Mouse (Mus musculus) intestine, embryonic 15.5 days (tissue): ENCODE results near the gene Slc39a11. TPM values are rescaled to one million over a fixed set of nuclear protein-coding genes. Genes with fewer than 3 reads are reported as not detected.
A peak's percentile ranks its signal among the peaks of the same experiment; 100 is the strongest.

Experiments
- ATAC-seq: fragments of 200-750 bp; cut with Nextera tagmentation; 2 replicates; pipeline ENCODE4 v1.8.0; 2017; ENCODE audit warnings: moderate TSS enrichment, moderate library complexity
- H3K27ac ChIP-seq: fragments of 300-500 bp; sonication (generic); 2 replicates; pipeline ENCODE4 v1.5.1; 2015; ENCODE audit warnings: mild to moderate bottlenecking, inconsistent platforms
- H3K27me3 ChIP-seq: fragments of 300-500 bp; sonication (generic); replicated peaks from 2 replicates; pipeline ENCODE4 v1.6.1; 2015; ENCODE audit warnings: inconsistent platforms
- H3K36me3 ChIP-seq: fragments of 300-500 bp; sonication (generic); 2 replicates; pipeline ENCODE4 v1.6.1; 2015; ENCODE audit warnings: inconsistent platforms
- H3K4me1 ChIP-seq: fragments of 300-500 bp; sonication (generic); replicated peaks from 2 replicates; pipeline ENCODE4 v1.6.1; 2015; ENCODE audit warnings: inconsistent platforms
- H3K4me2 ChIP-seq: fragments of 300-500 bp; sonication (generic); replicated peaks from 2 replicates; pipeline ENCODE4 v1.6.1; 2015; ENCODE audit warnings: mild to moderate bottlenecking, inconsistent platforms
- H3K4me3 ChIP-seq: fragments of 300-500 bp; sonication (generic); replicated peaks from 2 replicates; pipeline ENCODE4 v1.5.1; 2015; ENCODE audit warnings: inconsistent platforms
- H3K9ac ChIP-seq: fragments of 300-500 bp; sonication (generic); 2 replicates; pipeline ENCODE4 v1.6.1; 2015; ENCODE audit warnings: inconsistent platforms
- H3K9me3 ChIP-seq: fragments of 300-500 bp; sonication (generic); 2 replicates; pipeline ENCODE4 v1.6.1; 2016; ENCODE audit warnings: inconsistent platforms
- WGBS: fragments of 180-500 bp; shearing (Covaris S2); methylation state at CpG from one replicate; pipeline ENCODE4 v1.1.7; 2015; 5-methylcytosine and 5-hydroxymethylcytosine counted together
- polyA plus RNA-seq: library from polyadenylated mRNA; unstranded; fragments of >200 nt; fragmentation: Nextera tagmentation; extraction: Ambion mirVana; gene quantifications from 2 replicates; pipeline ENCODE4 v1.2.1, GENCODE M21; 2015

Gene Slc39a11
- polyA plus RNA-seq, 1 experiment from 2014 or later, result 40.8 TPM

GRCm38 (mm10) chr11:113682897-113683626 lies 33.2 kb upstream of the Slc39a11 start:
- peak overlapping the region; percentile 94 for H3K27ac ChIP-seq
- peak overlapping the region; percentile 77 for H3K4me2 ChIP-seq
- peak; percentile 63 for ATAC-seq
- H3K36me3 ChIP-seq, result no peaks in the 10 kb centered on the region
- 0 out of 2 replicates have a peak, but pooled peaks cover 16% of the 10 kb centered on the region for H3K4me1 ChIP-seq
- no peaks in the 10 kb centered on the region for H3K27me3 ChIP-seq
- H3K4me3 ChIP-seq, result peak overlapping the region; percentile 97
- 1% methylated on average over 38 of the region's 38 CpGs for WGBS
- peak overlapping the region; percentile 87 for H3K9ac ChIP-seq
- no peaks in the 10 kb centered on the region for H3K9me3 ChIP-seq

GRCm38 (mm10) chr11:113681979-113682378 lies 32.1 kb upstream of the Slc39a11 start:
- H3K36me3 ChIP-seq, result 0 out of 2 replicates have a peak, but pooled peaks cover 1% of the 10 kb centered on the region
- H3K4me2 ChIP-seq, result 0 out of 2 replicates have a peak overlapping the region, but pooled peaks have one; percentile 77
- H3K27me3 ChIP-seq, result no peaks in the 10 kb centered on the region
- 0 out of 2 replicates have a peak, but pooled peaks cover 15% of the 10 kb centered on the region for H3K4me1 ChIP-seq
- no peak overlapping the region for H3K9ac ChIP-seq
- ATAC-seq, result no peak
- no peaks in the 10 kb centered on the region for H3K9me3 ChIP-seq
- H3K27ac ChIP-seq, result no peak overlapping the region
- H3K4me3 ChIP-seq, result no peak overlapping the region

DNA sequence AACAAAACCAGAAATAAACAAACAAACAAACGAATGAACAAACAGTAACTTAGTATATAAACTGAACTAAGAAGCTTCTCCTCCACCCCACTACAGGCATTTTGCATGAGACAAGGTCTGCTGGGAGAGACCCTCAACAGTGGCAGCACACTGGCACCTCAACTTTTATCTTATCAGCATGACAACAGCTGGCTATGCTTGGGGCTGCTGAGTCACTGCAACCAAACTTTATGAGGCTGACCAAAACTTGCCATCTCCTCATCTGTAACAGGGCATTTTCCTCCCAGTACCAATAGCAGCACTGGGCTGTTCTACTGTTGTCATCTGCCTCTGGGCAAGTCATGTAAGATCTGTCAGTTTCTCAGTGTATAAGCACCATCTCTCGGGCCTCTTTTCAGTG lies 31.1 kb upstream of the Slc39a11 start:
- H3K27me3 ChIP-seq, result no peaks in the 10 kb centered on the region
- no peak overlapping the region for H3K4me2 ChIP-seq
- H3K36me3 ChIP-seq, result 0 out of 2 replicates have a peak, but pooled peaks cover 2% of the 10 kb centered on the region
- H3K9ac ChIP-seq, result no peak overlapping the region
- H3K9me3 ChIP-seq, result no peaks in the 10 kb centered on the region
- WGBS, result 83% methylated on average over 2 of the region's 2 CpGs
- no peak overlapping the region for H3K4me3 ChIP-seq
- 0 out of 2 replicates have a peak, but pooled peaks cover 9% of the 10 kb centered on the region for H3K4me1 ChIP-seq
- no peak overlapping the region for H3K27ac ChIP-seq
- ATAC-seq, result no peak

- Histone ChIP-seq H3K4me1 (0 out of 2 replicates have a peak, but pooled peaks cover 9% of the 10 kb centered on the region), H3K4me2 (no peak overlapping the region), H3K9me3 (no peaks in the 10 kb centered on the region), H3K36me3 (0 out of 2 replicates have a peak, but pooled peaks cover 11% of the 10 kb centered on the region), H3K27ac (no peak overlapping the region), H3K27me3 (no peaks in the 10 kb centered on the region), H3K9ac (no peak overlapping the region), H3K4me3 (no peak overlapping the region)
- WGBS, result 79% methylated on average over 8 of the region's 8 CpGs
- ATAC-seq, result no peak
These were observed 28.5 kb upstream of the Slc39a11 start for GRCm38 (mm10) chr11:113678373-113678772.

DNA sequence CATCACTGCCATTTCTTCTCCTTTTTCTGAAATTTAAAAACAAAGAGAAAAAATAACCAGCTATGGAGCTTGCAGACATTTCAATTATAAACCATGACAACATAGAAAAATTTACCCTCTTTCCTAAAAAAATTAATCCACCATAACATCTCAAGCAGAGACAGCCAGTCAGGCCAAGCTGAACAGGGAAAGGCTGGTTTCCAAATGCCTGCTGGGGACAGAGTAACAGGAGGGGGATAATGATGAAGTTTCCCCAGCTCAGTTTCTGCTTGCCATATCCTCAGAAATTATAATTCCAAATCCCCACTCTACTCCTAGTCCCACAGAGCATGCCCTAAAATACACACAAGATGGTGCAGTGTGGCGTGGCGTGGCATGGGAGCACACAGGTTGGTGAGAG lies 27.5 kb upstream of the Slc39a11 start:
- ATAC-seq, result no peak
- H3K36me3 ChIP-seq, result 0 out of 2 replicates have a peak, but pooled peaks cover 11% of the 10 kb centered on the region
- no peak overlapping the region for H3K4me3 ChIP-seq
- H3K27me3 ChIP-seq, result no peaks in the 10 kb centered on the region
- no peaks in the 10 kb centered on the region for H3K9me3 ChIP-seq
- H3K27ac ChIP-seq, result no peak overlapping the region
- no peak overlapping the region for H3K9ac ChIP-seq
- H3K4me2 ChIP-seq, result no peak overlapping the region
- H3K4me1 ChIP-seq, result 0 out of 2 replicates have a peak, but pooled peaks cover 9% of the 10 kb centered on the region
- WGBS, result 100% methylated on average over 2 of the region's 2 CpGs

- Histone ChIP-seq H3K27ac (no peak overlapping the region), H3K27me3 (no peaks in the 10 kb centered on the region), H3K4me3 (no peak overlapping the region), H3K9ac (no peak overlapping the region), H3K4me2 (no peak overlapping the region), H3K4me1 (0 out of 2 replicates have a peak, but pooled peaks cover 7% of the 10 kb centered on the region), H3K9me3 (no peaks in the 10 kb centered on the region), H3K36me3 (0 out of 2 replicates have a peak, but pooled peaks cover 11% of the 10 kb centered on the region)
- ATAC-seq, result no peak
- 82% methylated on average over 2 of the region's 2 CpGs for WGBS
These were observed 27.0 kb upstream of the Slc39a11 start for GRCm38 (mm10) chr11:113676847-113677246.

DNA sequence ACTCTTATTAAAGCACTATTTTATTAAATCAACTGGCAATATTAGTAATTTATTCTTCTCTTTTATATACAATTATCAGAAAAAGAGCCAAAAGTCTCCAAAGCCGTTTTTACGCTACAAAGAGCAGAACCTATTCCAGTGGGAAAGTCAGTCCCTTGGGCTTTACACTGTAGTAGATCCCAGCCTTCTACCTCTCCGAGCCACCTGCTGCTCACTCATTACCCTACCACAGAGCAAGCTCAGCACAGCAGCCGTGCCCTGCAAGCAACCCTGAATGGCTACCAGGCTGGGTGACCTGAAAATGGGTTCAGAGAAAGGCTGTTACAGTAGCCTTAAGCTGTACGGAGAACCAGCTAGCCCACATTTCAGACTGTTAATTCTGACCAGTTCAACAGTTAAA lies 24.7 kb upstream of the Slc39a11 start:
- H3K4me3 ChIP-seq, result no peak overlapping the region
- peaks cover 15% of the 10 kb centered on the region; the same call in 1 of the 2 replicates for H3K36me3 ChIP-seq
- H3K4me2 ChIP-seq, result no peak overlapping the region
- H3K9ac ChIP-seq, result no peak overlapping the region
- no peaks in the 10 kb centered on the region for H3K4me1 ChIP-seq
- H3K27me3 ChIP-seq, result no peaks in the 10 kb centered on the region
- ATAC-seq, result no peak
- WGBS, result 91% methylated on average over 5 of the region's 5 CpGs
- H3K9me3 ChIP-seq, result no peaks in the 10 kb centered on the region
- no peak overlapping the region for H3K27ac ChIP-seq

GRCm38 (mm10) chr11:113673614-113674013 lies 23.7 kb upstream of the Slc39a11 start:
- H3K4me3 ChIP-seq, result no peak overlapping the region
- no peak overlapping the region for H3K4me2 ChIP-seq
- no peak for ATAC-seq
- 90% methylated on average over 4 of the region's 4 CpGs for WGBS
- no peaks in the 10 kb centered on the region for H3K27me3 ChIP-seq
- no peaks in the 10 kb centered on the region for H3K9me3 ChIP-seq
- H3K4me1 ChIP-seq, result peaks cover 1% of the 10 kb centered on the region; the same call in 1 of the 2 replicates
- H3K36me3 ChIP-seq, result peaks cover 15% of the 10 kb centered on the region; the same call in 1 of the 2 replicates
- no peak overlapping the region for H3K27ac ChIP-seq
- H3K9ac ChIP-seq, result no peak overlapping the region

GRCm38 (mm10) chr11:113669711-113670110 lies 19.8 kb upstream of the Slc39a11 start:
- 65% methylated on average over 4 of the region's 4 CpGs for WGBS

DNA sequence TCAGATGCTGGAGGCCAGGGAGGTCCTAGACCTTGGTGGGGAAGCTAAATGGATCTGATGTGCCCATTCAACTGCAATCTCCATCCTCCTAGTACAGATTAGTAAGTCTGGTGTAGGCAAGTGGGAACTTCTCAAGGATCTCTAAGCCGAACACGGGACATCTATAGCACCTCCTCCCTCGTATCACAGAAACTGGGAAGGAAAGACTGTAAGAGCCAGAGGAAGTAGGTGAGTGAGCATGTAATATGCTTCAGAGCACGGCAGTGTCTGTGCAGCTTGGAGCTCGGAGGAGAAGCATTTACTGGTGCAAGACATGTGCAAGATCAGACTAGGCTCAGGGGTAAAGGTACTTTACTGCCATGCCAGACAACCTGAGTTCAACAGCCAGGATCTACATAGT lies 19.0 kb upstream of the Slc39a11 start:
- no peaks in the 10 kb centered on the region for H3K9me3 ChIP-seq
- H3K4me2 ChIP-seq, result no peak overlapping the region
- no peak for ATAC-seq
- H3K27me3 ChIP-seq, result no peaks in the 10 kb centered on the region
- H3K4me1 ChIP-seq, result peaks cover 17% of the 10 kb centered on the region
- no peak overlapping the region for H3K4me3 ChIP-seq
- H3K27ac ChIP-seq, result 0 out of 2 replicates have a peak overlapping the region, but pooled peaks have one; percentile 72
- 88% methylated on average over 5 of the region's 5 CpGs for WGBS
- H3K36me3 ChIP-seq, result peaks cover 7% of the 10 kb centered on the region; the same call in 1 of the 2 replicates
- no peak overlapping the region for H3K9ac ChIP-seq

More at GRCm38 (mm10) chr11:113669711-113670110, 19.8 kb upstream of the Slc39a11 start:
- no peak overlapping the region for H3K4me3 ChIP-seq
- peaks cover 17% of the 10 kb centered on the region for H3K4me1 ChIP-seq
- H3K27ac ChIP-seq, result no peak overlapping the region
- H3K9ac ChIP-seq, result no peak overlapping the region
- no peaks in the 10 kb centered on the region for H3K27me3 ChIP-seq
- peaks cover 9% of the 10 kb centered on the region; the same call in 1 of the 2 replicates for H3K36me3 ChIP-seq
- no peak for ATAC-seq
- no peak overlapping the region for H3K4me2 ChIP-seq
- no peaks in the 10 kb centered on the region for H3K9me3 ChIP-seq

DNA sequence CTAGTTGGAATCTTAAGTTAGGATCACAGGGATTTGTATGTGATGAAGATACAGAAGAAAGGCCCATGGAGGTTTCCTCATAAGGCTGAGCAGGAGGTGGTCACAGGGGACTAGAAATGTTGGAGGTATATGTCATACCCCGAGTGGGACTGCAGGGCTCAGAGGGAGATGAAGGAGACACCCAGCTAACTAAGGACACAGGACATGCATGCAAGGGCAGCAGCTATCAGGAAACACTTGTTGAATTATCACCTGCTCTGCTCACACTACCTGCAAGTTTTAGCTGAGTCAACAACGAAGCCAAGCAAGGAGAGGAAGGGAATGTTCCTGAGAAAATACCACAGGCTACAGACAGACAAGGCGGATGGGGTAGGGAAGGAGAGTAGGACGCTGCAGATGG lies 17.8 kb upstream of the Slc39a11 start:
- Histone ChIP-seq H3K4me3 (no peak overlapping the region), H3K4me1 (peaks cover 17% of the 10 kb centered on the region), H3K9me3 (no peaks in the 10 kb centered on the region), H3K27ac (peak overlapping the region; percentile 72), H3K4me2 (no peak overlapping the region), H3K9ac (0 out of 2 replicates have a peak overlapping the region, but pooled peaks have one; percentile 2), H3K27me3 (no peaks in the 10 kb centered on the region), H3K36me3 (peaks cover 4% of the 10 kb centered on the region; the same call in 1 of the 2 replicates)
- peak; percentile 56 for ATAC-seq
- WGBS, result 53% methylated on average over 4 of the region's 4 CpGs

DNA sequence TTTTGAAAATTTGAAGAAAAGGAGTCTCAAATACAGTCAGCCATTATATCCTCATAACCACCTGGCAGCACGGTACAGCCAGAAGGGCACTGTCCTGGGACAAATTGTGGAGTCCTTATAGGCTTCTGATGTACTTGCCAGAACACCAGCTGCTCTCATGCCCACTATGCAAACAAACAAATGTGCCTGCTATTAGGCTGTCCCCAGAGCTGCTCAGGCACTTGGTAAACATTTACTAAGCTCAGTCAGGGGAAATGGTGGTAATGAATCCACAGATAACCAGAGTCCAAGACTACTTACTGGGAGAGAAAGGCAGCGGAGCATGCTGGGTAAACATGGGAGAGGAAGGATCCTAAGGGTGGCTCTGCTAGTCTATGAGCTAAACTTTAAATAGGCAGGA lies 17.2 kb upstream of the Slc39a11 start:
- peak; percentile 90 for ATAC-seq
- Histone ChIP-seq H3K9ac (no peak overlapping the region), H3K9me3 (no peaks in the 10 kb centered on the region), H3K4me1 (peaks cover 17% of the 10 kb centered on the region), H3K4me3 (no peak overlapping the region), H3K27me3 (no peaks in the 10 kb centered on the region), H3K27ac (peak overlapping the region; percentile 72), H3K36me3 (peaks cover 7% of the 10 kb centered on the region), H3K4me2 (peak overlapping the region; percentile 34; the same call in 1 of the 2 replicates)
- 46% methylated on average over 2 of the region's 2 CpGs for WGBS
